Mouse (Mus musculus) natural killer cell, adult 2 months (primary cell): ENCODE results near the gene Gm5767.

Experiments
- DNase-seq, 2 experiments: peaks; one replicate each; pipeline ENCODE4 v3.0.0; 2022; ENCODE audit warnings: low spot score in 2 of 2

The Gm5767 gene

DNA sequence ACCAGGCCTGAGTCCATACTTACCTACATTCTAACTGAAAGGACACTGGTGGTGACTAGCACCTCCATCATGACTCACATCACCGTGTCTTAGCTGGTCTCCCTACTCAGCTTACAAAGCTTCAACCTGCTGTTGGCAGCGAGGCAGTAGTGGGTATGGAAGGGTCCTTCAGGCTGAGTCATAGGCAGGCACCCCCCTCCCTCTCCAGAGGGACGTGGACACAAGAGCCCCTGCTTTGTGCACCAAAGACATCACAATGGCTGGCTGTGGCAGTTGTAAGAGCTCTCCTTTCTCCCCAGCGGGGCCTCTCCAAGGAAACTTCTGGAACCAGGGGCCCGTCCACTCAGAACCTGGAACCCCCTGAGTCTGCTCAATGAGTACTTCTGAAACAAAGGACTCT lies at the start of gene Gm5767:
TSS of gene Gm5767 (plus strand) at position 301 of the 400 bp plus-strand sequence.
- DNase-seq = no peak

DNA sequence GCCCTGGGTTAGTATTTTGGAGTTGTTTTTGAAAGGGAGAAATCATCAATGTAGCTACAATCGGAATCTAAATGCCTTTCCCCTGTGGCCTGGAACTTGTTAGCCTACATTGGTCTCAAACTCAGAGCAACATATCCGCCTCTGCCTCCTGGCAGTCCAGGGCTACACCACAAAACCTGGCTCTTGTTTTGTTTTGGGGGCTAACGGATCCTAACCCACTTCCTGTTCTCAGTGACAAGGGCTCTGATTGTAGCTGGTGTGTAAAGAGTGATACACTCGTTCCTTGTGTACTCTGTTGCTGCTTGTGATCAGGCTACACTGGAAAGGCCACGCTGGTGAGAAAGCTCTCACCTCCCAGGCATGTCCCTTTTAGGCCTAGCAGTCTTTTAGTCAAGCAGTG lies 49.1 kb upstream of the Gm5767 start:
- no peak for DNase-seq

DNA sequence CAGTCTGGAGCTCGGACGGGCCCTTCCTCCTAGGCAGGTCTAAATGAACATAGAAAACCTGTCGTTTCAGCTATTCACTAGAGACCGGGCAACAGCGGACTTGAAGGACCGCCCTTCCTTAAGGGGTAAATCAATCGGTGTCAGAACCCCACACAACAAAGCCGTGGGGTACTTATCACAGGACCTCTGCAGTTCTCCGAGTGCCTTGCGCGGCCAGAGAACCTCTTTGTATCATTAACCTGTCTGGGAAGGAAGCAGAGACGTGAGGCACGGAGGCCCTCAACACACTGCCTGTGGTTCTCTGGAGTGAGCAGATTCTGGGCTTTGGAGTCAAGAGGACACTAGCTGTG lies 43.7 kb upstream of the Gm5767 start:
- DNase-seq = no peak

DNA sequence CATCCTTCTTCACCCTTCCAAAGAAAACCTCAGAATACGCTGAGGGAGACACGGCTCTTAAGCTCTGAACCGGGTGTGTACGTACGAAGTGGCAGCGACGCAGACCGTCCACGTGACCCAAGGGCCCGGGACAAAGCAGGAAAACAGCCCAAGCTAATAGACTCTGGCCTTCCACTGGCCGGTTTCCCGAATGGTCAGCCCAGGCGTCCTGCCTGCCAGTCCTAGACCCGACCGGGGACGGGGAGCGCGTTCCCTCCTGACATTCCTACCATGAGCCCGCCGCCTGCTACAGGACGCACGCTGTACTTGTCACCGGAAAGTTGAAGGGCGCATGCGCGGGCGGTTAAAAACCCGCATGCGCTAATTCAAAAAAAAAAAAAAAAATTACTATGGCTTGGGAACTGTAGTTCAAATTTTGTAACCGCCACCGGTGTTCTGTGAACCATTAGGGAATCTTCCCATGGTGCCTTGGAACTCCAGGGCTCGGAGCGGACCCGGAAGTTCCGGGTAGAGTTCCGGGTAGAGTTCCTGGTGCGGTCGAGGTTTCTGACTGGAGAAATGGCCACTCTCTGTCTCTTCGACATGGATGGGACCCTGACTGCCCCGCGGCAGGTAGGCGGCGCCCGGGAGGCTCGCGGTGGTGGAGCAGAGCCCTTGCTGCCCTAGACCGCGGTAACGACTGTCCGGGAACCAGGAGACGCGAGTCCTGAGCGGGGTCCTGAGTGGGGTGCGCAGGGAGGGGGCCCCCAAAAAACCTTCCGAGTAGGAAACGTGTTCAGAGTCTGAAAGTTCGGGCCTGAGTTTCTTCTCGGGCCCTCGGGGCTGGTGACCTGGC lies 43.1 kb upstream of the Gm5767 start, which contains the start of the genes Pmm2 and Tmem186:
TSS of gene Pmm2 (plus strand) at position 458 of the 835 bp plus-strand sequence.
TSS of gene Tmem186 (minus strand) at position 496 of the 835 bp plus-strand sequence.
- DNase-seq = peak; percentile 77 to 78

DNA sequence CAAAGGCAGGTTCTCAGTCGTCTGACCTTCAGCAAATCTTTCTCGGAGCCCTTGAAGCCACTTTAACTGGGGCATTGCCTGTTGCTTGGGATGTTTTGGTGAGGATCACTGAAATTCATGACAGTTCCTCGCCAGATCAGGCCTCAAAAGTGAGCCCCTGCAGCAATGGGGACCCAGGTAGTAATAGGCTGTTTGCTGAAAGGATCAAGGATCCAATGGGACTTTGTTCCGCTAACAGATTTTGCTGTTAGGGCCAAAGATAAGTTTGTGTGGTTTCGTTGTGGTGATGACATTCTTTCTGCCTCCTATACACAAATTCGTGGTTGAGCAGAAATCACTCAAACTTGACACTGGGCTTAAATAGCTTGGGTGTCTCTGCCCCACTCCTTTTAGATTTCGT lies 42.4 kb upstream of the Gm5767 start:
- no peak for DNase-seq

DNA sequence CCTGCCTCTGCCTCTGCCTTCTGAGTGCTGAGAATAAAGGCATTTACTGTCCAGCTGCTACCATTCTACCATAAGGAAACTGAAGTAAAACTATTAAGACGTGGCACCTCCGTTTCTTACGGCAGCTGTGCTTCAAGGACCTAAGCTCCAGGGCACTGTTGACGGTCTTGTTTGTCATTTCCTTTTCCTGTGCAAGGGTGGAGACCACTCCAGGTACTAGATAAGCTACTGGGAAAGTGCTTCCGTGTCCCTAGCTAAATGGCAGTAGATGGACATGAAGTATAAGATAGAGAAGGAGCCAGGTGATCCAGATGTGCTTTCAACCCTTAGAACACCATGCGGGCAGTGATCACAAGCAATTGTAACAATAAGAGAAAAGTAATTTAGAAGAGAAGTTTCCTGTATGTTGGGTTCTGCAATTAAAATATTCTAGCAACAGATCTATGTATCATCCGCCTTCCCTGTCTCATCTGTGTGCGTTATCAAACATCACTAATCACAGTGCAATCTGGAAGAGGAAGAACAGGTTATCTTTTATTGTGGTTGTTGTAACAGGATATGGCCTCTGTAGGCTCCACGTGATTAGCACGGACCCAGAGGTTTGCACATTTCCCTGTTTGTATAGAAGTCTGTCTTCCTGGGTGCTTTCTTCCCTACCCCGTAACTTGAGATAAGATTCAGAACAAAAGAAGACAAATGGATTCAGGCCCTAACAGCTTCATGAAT lies 40.9 kb upstream of the Gm5767 start:
- peak in 1 of 2 experiments; percentile 6 for DNase-seq

DNA sequence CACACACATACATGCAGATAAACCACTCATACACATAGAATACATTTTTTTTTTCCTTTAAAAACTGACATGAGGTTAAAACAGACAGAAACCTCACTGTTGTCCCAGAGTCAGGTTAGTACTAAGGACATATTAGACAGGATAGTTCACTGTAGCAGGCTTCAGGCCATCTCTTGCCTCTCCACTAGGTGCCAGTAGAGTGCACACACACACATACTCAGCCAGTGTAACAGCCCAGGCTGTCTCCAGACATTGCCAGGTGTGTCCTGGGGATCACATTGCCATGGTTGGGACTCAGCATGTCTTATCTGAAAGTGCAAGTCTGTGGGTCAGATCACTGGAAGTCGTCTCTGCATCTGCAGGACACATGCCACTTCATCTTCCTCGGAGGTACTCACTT lies 36.7 kb upstream of the Gm5767 start:
- DNase-seq = peak; percentile 20 to 31

DNA sequence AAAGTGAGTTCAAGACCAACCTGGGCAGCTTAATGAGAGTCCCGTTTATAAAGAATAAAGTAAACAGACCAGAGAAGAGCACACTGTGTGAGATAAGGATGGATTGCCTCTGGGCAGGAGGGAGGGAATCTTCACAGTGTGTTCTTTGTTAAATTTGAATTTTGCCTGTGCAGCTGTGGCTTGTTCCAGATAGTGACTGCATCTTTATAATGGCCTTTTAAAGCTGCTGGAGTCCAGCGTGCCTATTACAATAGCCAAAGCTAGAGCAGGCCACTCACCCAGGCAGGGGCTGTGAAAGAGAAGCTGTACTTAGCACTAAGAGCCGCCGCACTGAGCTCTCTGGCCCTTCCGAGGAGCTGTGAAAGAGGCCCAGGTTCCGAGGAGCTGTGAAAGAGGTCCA lies 35.0 kb upstream of the Gm5767 start:
- DNase-seq = no peak

DNA sequence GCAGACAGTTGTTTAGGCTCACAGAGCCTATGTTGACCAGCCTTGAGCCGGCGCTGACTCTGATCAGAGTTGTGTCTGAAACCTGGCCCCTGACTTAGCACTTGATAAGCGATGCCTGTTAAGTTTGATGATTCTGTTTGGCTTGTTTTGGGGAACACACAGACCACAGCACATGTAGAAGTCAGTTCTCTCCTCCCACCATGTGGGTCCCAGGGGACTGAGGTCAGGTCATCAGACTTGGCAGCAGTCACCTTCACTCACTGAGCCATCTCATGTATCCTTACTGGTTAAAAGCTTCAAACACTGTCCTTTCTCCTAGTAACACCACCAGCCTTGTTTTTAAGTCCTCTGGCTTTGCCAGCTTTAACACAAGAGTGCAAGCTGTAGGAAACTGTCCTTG lies 30.6 kb upstream of the Gm5767 start:
- no peak for DNase-seq

DNA sequence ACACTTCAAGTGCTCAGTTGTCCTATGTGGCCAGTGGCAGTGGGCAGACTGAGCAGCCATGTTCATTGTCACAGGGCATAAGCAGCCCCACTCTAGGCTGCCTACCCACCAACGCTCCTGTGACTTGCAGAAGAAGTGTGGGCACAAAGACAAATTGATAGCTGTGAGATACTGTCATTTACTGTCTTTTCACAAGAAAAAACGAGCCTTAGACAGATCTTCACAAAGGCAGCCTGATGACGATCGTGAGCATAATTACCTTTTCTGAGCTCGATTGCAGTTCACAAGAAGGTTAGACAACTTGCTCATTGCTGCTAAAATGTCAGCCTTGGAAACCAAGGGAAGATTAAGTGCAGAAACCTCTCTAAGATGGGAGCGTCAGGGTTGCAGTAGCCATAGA lies 25.5 kb upstream of the Gm5767 start:
- DNase-seq = no peak

DNA sequence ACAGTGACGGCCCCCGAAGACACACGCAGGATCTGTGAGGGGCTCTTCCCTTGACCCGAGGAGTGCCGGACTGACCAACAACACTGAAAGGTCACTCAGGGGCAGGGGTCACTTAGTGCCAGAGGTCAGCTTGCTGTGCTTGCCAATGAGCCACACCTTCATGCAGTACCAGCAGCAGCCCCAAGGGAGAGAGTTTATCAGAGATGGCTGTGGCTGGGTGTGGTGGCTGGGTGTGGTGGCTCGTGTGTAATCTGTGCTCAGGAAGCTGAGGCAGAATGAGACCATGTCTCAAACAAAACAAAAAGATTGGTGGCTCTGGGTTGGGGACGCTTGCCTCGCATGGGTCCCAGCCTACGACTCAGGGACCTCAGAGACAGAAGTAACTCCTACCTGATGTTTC lies 25.0 kb upstream of the Gm5767 start:
- no peak for DNase-seq

DNA sequence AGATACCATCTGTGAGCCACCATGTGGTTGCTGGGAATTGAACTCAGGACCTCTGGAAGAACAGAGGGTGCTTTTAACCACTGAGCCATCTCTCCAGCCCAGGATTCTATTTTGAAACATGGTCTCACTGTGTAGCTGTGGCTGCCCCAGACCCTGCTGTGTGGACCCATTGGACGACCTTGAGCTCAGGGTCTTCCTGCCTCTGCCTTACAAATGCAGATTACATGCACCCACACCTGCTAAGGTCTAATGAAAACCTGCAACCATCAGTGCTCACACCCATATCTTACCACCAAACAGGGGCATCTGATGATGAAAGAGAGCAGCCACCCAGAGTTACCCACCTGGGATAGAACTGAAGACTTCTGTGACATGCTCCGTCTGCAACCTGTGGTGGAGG lies 24.3 kb upstream of the Gm5767 start:
- no peak for DNase-seq

DNA sequence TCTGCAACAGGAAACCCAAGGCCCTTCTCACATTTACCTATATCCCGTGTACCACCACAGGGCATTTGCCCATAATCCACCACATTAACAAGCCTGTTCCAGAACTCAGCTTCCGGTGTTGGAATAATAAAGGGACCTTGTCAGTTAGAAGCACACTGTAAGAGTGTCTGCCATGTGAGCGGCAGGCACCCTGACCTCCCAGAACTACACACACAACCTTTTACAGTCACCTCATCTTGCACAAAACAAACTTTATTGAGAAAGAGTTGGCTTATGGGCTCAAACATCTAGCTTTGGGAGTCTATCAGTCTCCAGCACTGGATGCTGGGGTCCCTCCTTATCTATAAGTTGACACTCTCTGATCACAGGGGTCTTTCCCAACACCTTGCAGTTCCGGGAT lies 22.2 kb upstream of the Gm5767 start:
- DNase-seq = no peak

DNA sequence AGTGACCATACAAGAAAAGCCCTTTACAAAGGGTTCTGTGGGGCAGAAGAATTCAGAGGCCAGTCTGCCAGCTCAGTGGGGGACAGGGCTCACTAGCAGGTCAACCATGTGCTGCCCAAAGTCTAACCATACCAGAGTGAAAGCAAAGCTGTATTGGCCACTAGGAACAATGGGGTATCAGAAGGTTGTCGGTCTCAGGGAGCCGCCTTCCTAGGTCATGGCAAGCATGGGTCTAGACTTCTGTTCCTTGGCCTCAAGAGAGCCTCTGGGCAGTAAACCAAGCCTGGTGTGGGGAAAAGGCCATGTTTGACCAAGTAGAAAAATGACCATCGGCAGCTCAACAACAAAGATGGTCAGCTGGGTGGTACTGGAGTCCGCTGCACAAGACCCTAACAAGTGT lies 21.8 kb upstream of the Gm5767 start:
- DNase-seq = no peak

DNA sequence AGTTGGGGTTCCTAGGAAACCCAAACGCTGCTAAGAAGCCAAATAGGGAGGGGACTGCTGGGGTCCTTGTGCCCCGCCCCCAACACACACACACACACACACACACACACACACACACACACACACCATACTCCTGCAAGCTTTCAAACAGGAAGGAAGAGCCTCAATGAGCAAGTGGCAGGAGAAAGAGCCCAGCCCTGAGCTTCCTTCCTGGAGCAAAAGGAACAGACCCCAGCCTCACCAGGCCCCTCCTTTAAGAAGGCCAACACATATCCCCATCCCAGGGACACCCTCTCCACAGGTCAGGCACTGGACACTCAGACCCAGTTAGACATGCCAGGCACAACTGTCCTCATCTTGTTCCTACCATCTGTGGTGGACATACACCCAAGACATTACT lies 17.5 kb upstream of the Gm5767 start:
- no peak for DNase-seq

DNA sequence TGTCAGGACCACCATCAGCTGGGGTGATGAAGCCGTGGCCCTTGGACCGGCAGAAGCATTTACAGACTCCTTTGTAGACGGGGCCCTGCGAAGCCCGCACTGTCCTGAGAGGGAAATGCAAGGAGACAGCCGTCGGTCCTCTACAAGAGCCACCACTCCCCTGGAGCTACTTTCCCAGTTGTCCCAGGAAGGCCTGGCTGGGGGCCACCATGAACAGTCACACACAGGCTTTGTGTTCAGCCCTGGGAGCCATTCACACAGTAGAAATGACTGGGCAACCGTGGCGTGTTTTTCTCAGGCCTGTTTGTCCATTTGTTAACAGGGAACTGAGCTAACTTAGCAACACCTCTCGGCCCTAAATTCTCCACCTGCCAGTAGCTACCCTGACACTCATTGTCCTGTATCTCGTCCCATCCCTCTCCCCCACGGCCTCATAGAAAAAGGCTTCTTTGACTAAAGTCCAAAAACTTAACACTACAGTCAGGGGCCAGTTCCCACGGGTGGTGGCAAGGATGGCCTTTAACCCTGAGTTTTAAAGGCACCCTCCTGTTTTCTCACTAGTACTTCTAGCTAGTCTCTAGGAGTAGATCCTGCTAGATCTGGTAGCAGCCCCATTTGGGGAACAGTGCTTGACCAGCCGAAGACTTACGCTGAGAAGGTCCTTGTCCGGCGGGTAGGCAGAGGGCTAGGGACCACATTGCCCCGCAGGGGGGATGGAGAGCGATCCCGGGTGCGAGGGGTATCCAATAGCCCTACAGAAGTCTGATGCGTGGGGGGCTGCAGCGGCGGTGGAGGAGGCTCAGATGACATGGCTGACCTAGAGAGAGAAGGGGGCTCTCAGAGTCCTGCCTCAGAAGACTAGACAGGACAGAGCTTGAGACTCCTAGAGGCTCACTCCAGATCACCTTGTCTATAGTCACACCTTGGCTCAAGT lies 16.7 kb upstream of the Gm5767 start:
- no peak for DNase-seq

DNA sequence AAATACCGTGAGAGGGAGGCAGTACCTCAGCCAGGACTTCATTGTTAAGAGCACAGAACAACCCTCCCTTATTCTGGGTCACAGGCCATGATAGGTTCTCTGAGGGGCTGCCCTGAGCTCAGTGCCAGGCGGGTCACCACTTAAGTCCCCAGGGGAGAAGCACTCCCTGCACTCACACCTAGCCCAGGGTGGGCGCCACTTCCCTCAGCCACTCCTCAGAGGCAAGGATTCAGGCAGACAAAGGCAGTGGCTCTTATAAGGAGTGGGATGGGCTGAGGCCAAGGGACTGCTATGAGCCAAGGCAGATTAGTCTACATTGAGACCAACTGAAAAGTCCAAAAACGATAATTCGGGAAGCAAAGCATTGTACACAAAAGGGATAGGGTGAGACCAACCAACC lies 15.2 kb upstream of the Gm5767 start:
- no peak for DNase-seq

DNA sequence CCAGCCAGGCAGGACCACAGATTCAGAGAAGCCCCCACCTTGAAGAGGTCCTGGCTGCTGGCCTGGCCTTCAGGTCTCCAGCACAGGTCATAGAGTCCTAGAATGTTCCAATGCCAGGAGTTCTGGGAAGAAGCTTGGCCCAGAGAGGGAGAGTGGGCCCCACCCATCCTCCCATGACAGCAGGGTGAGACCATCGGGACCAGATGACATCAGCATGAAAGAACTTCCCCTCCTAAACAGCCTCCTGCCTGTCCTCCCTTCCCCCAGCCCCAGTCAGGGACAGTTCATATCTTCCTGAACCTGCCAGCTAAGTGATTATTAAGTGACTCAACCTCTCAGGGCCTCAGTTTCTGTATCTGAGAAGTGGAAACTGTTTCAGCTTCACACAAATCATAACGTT lies 14.1 kb upstream of the Gm5767 start:
- no peak for DNase-seq

DNA sequence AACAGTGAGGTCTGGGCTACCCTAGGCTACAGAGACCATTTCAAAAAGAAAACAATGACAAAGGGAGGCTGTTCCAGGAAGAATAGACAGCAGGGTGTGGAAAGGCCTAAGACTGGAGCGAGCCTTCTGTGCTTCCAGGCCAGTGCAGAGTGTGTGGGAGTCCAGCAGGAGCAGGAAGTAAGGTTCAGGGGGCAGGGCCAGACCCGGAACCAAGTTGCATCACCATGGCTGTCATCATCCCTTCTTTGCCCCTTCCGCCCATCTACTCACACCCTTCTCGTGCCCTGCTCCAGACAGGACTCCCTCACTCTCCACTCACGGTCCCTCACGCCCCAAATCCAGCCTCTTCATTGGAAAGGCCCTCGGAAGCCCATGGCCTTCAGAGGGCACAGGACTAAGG lies 13.3 kb upstream of the Gm5767 start:
- DNase-seq = no peak

DNA sequence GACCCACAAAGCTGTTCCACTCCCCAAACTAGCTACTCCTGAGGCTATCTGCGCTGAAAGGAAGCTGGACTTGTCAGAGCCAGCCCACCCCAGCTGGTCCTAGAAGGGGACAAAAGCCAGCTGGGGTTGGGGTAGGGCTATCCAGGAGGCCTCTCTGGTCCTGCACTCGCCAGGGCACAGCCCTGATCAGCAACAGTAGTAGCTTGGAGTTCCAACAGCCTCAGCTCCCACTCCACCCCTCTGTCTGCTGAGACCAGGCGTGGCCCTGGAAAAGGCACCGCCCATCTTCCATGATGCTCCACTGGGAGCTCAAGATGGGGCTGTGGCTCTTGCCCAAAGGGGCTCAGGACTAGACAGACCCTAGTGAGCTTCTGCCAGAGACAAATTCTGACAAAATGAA lies 12.8 kb upstream of the Gm5767 start:
- no peak for DNase-seq

DNA sequence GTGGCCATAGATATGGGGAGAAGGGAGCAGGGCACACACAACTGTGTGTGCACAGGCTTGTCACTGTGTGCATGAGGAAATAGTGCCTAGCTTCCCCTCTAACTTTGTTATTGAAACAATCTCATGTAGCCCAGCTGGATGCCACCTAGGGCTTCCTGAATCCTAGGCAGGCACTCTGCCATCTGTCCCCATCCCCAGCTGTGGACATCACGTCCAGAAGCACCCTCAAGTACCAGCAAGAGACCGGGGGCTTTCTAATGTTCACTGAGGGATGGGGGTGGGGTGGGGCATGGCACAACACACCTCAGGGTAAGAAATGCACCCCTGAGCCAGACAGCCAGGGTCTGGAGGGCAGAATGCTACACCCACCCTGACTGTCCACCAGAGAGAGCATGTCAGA lies 12.2 kb upstream of the Gm5767 start:
- DNase-seq = no peak

DNA sequence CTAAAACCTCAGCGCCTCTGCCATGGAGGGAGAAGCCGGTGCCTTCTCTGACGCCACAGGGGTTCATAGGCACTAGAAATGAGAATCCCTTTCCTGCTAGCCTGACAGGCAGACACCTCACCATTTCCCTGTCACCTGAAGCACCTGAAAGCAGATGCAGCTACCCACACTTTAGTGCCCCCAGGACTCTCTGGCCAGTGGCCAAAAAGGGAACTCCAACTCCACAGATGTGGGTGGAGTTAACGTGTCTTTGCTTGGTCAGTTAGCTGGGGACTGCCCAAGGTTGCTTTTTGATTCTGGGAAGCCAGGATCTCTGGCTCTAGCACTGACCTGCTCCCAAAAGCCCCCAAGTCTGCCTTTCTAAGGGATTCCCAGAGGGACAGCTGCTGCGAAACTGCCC lies 11.1 kb upstream of the Gm5767 start:
- DNase-seq = no peak
